Mouse (Mus musculus): ENCODE measurements around the gene Krt42.

GRCm38 (mm10) chr11:100284988-100285387 is 15.3 kb upstream of the Krt42 start:
- TF ChIP-seq CTCF (IDR thresholded peaks at IDR 0.05; ENCODE audit: low read depth) (no peak), EP300 (IDR thresholded peaks at IDR 0.05; ENCODE audit: low read depth) (no peak)
